Mouse (Mus musculus) kidney, adult 2 months (tissue): ENCODE results near the gene Mlxipl. TPM values are rescaled to one million over a fixed set of nuclear protein-coding genes. Genes with fewer than 3 reads are reported as not detected.

Experiments used
- DNase-seq: peaks from one replicate; pipeline ENCODE4 v3.0.0; 2021
- H3K27ac ChIP-seq: fragments of 200-500 bp; 2 replicates; pipeline ENCODE4 v1.5.1; 2012; ENCODE audit warnings: low read depth, low read length, control low read depth, inconsistent platforms; ENCODE audit not compliant: insufficient read depth
- H3K27me3 ChIP-seq: fragments of 200-500 bp; replicated peaks from 2 replicates; pipeline ENCODE4 v1.6.1; 2012; ENCODE audit warnings: mild to moderate bottlenecking, moderate library complexity, low read length, inconsistent platforms; ENCODE audit not compliant: control insufficient read depth, insufficient read depth
- H3K36me3 ChIP-seq: fragments of 200-500 bp; 2 replicates; pipeline ENCODE4 v1.6.1; 2012; ENCODE audit warnings: mild to moderate bottlenecking, moderate library complexity, low read length, inconsistent platforms; ENCODE audit not compliant: control insufficient read depth, insufficient read depth
- H3K4me1 ChIP-seq: fragments of 200-500 bp; 2 replicates; pipeline ENCODE4 v1.6.1; 2011; ENCODE audit warnings: low read length; ENCODE audit not compliant: control insufficient read depth, insufficient read depth
- H3K4me3 ChIP-seq: fragments of 200-500 bp; 2 replicates; pipeline ENCODE4 v1.5.1; 2011; ENCODE audit warnings: mild to moderate bottlenecking, low read depth, low read length, control low read depth; ENCODE audit not compliant: insufficient read depth
- CTCF ChIP-seq: fragments of 200-500 bp; conservative IDR thresholded peaks from 2 replicates; pipeline ENCODE4 v1.5.1; 2011; ENCODE audit warnings: low read depth, mild to moderate bottlenecking, control low read depth, low read length, moderate library complexity, mixed read lengths; ENCODE audit not compliant: insufficient read depth, insufficient read length
- POLR2A ChIP-seq: fragments of 200-500 bp; IDR thresholded peaks from one replicate; pipeline ENCODE4 v1.6.1; 2011; ENCODE audit warnings: low read depth, low read length, control low read depth
- WGBS: fragments of 180-500 bp; shearing (Covaris S2); methylation state at CpG from one replicate; pipeline ENCODE4 v1.1.7; 2018; 5-methylcytosine and 5-hydroxymethylcytosine counted together
- polyA plus RNA-seq: library from polyadenylated mRNA; depleted of rRNA; stranded (reverse); fragments of >200 nt; gene quantifications from 2 replicates; pipeline ENCODE4 v1.2.3, GENCODE M21; 2012

Mlxipl gene
- polyA plus RNA-seq, 1 experiment, result 144 TPM

- no peak overlapping the region for H3K27ac ChIP-seq
- TF ChIP-seq POLR2A, result no peak
- no peak for TF ChIP-seq CTCF
- H3K36me3 ChIP-seq, result no peaks in the 10 kb centered on the region
- 89% methylated on average over 2 of the region's 2 CpGs for WGBS
- no peak for DNase-seq
- H3K27me3 ChIP-seq, result no peaks in the 10 kb centered on the region
- peaks cover 10% of the 10 kb centered on the region; the same call in 1 of the 2 replicates for H3K4me1 ChIP-seq
- no peak overlapping the region for H3K4me3 ChIP-seq
Measured at GRCm38 (mm10) chr5:135079578-135079977, 10.1 kb upstream of the Mlxipl start.

- TF ChIP-seq POLR2A (no peak), CTCF (no peak)
- H3K36me3 ChIP-seq, result no peaks in the 10 kb centered on the region
- WGBS, result 66% methylated on average over 5 of the region's 5 CpGs
- peaks cover 10% of the 10 kb centered on the region; the same call in 1 of the 2 replicates for H3K4me1 ChIP-seq
- H3K27ac ChIP-seq, result no peak overlapping the region
- peak; percentile 71 for DNase-seq
- H3K27me3 ChIP-seq, result no peaks in the 10 kb centered on the region
- no peak overlapping the region for H3K4me3 ChIP-seq
Measured at GRCm38 (mm10) chr5:135080539-135080938, 9.2 kb upstream of the Mlxipl start.

- WGBS, result 41% methylated on average over 4 of the region's 4 CpGs
- no peak for DNase-seq
- Histone ChIP-seq H3K36me3 (no peaks in the 10 kb centered on the region), H3K4me3 (no peak overlapping the region), H3K4me1 (no peaks in the 10 kb centered on the region), H3K27ac (no peak overlapping the region), H3K27me3 (no peaks in the 10 kb centered on the region)
- no peak for TF ChIP-seq POLR2A
- no peak for TF ChIP-seq CTCF
Measured at GRCm38 (mm10) chr5:135086871-135087270, 2.8 kb upstream of the Mlxipl start.

- Histone ChIP-seq H3K36me3 (no peaks in the 10 kb centered on the region), H3K27ac (no peak overlapping the region), H3K4me1 (no peaks in the 10 kb centered on the region), H3K4me3 (no peak overlapping the region), H3K27me3 (no peaks in the 10 kb centered on the region)
- WGBS, result 40% methylated on average over 1 of the region's 1 CpGs
- no peak for TF ChIP-seq POLR2A
- no peak for TF ChIP-seq CTCF
- no peak for DNase-seq
Measured at GRCm38 (mm10) chr5:135100981-135101380, 11.3 kb downstream of the Mlxipl start.

DNA sequence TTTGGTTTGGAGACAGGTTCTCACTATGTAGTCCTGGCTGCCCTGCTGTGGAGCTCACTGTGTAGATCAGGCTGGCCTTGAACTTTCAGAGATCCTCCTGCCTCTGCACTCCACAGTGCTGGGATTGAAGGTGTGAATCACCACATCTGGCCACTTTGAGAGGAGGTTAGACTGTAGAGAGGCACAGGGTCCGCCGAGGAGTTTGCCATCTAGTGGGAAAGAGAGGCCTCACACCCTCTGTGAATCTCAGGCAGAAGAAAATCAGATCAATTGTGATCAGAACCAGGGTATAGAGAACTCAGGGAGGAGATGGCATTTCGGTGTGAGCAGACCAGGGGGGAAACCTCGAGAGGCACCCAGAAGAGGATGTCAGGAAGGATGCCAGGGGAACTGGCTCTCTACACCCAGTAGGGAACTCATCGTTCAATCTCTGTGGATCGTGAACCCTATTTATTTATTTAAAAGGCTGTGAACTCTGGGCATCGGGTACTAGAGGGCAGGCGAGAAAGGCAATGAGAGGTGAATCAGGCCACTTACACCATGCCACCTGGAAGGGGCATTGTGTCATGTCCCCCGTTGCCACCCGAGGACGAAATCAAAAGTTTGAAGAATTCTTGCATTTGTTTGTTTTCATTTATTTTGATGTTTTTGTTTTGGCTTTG, 14.4 kb downstream of the Mlxipl start:
- H3K27me3 ChIP-seq, result no peaks in the 10 kb centered on the region
- no peak overlapping the region for H3K27ac ChIP-seq
- no peak overlapping the region for H3K4me3 ChIP-seq
- TF ChIP-seq CTCF (peak; percentile 65), POLR2A (no peak)
- peaks cover under 1% of the 10 kb centered on the region; the same call in 1 of the 2 replicates for H3K4me1 ChIP-seq
- H3K36me3 ChIP-seq, result no peaks in the 10 kb centered on the region
- DNase-seq, result peak; percentile 50
- 63% methylated on average over 11 of the region's 11 CpGs for WGBS

GRCm38 (mm10) chr5:135106758-135107256, 17.1 kb downstream of the Mlxipl start:
- DNase-seq, result peak; percentile 97
- Histone ChIP-seq H3K4me3 (peak overlapping the region; percentile 74), H3K27ac (peak overlapping the region; percentile 70), H3K4me1 (peaks cover 9% of the 10 kb centered on the region), H3K27me3 (no peaks in the 10 kb centered on the region), H3K36me3 (no peaks in the 10 kb centered on the region)
- peak; percentile 94 for TF ChIP-seq POLR2A
- TF ChIP-seq CTCF, result no peak
- WGBS, result under 1% methylated on average over 48 of the region's 48 CpGs

- TF ChIP-seq CTCF (peak; percentile 76), POLR2A (peak; percentile 16)
- peak overlapping the region; percentile 79 for H3K27ac ChIP-seq
- H3K36me3 ChIP-seq, result no peaks in the 10 kb centered on the region
- H3K4me3 ChIP-seq, result peak overlapping the region; percentile 74
- H3K4me1 ChIP-seq, result peaks cover 9% of the 10 kb centered on the region
- H3K27me3 ChIP-seq, result no peaks in the 10 kb centered on the region
- 5% methylated on average over 40 of the region's 40 CpGs for WGBS
- peak; percentile 96 for DNase-seq
Measured at GRCm38 (mm10) chr5:135107521-135108501, 18.1 kb downstream of the Mlxipl start.
